Mouse (Mus musculus): ENCODE data around the gene Gm5930.
"Not testable (repeated sequence)": the region's sequence is repeated elsewhere in the genome, so short reads cannot be mapped to it uniquely, and the experiment has no call there.

Gm5930 gene

DNA sequence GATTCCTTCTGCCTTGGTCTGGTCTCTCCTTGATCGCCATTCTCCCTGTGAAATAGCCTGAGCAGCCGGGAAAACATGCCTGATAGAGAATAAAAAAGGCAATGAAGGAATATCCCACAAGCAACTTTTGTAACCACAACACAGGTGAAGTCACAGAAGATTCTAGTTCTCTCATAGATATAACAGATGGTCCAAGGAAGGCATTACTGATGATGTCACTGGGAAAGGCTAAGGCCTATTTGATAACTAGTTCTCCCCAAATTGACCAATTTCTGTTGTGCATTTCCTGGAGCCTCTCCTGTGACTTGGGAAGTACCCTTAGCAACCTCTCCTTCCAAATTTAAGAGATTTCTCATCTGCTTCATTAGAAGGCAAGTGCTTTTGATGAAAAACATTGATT is at the start of gene Gm5930:
Gene Gm5930, minus strand, starts transcription at position 101 of the 400 bp plus-strand sequence.
- not testable (repeated sequence) for DNase-seq (ENCODE audit: low spot score)

DNA sequence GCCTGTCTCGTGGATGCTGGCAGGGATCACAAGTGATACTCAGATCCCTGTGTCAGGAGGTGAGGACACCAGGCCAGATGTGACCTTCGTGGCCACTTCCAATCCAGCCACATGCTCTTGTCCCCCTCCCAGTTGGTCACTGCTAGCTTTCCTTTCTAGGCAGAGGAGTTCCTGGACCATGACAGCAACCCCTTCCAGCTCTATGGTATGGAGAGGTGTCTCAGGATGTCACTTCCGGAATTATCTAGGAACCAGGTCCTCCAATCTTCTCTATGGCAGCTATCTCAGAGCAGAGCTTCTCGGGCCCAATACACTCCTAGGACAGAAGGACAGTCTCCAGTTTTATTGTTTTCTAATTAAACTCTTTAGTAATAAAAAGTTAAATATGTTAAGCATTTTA is 45.8 kb upstream of the Gm5930 start:
- DNase-seq (ENCODE audit: low spot score) = not testable (repeated sequence)

DNA sequence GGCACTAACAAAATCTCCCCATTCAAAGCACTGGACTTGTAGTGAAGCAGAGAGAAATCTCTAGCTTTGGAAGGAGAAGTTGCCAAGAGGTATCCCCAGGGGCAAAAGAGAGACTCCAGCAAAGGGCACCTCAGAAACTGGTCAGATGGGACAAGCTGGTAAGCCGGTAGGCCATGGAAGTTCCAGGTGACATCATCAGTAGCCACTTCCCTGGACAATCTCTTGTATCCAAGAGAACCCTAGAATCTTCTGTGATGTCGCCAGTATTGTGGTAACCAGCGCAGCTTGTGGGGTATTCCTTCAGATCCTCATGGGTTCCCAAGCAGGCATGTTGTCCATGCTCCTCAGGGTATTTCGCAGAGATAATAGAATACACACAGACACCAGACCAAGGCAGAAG is 26.7 kb upstream of the Gm5930 start, which contains the start of gene Gm8229:
Gene Gm8229, plus strand, starts transcription at position 301 of the 400 bp plus-strand sequence.
- DNase-seq (ENCODE audit: low spot score) = not testable (repeated sequence)

DNA sequence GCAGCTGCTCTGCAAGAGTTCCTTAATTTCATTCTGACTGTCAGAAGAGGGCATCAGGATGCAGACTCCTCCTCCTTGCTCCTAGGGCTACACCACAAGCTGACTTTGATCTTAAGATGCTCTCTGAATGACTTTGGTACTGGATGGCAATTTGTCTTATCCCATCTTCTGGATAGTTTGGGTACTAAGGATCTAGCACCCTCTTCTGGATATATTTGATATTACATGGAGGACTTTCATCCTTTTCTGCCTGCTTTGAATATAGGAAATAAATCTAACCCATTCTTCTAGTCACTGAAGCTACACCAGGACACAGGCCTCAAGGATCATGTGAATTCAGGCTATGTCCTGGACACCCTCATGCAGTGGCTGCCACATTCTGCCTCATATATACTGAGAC is 23.9 kb upstream of the Gm5930 start:
- not testable (repeated sequence) for DNase-seq (ENCODE audit: low spot score)

DNA sequence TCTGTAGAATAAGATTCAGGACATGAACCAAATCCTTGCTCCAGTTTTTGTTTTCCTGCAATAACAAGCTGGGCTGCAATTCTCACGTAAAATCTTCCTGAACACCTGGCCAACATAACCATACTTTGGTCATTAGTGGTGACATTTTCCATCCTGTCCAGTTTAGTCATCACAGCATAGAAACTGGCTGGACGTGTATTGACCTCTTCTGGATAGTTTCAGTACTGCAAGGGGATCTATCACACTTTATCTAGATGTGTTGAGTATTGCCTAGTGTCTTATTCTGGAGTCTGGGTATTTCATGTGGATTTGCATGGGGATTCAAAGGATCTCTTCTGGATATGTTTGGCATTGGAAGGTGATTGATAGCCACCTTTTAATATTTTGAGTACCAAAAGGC is 23.0 kb upstream of the Gm5930 start:
- DNase-seq (ENCODE audit: low spot score) = not testable (repeated sequence)

DNA sequence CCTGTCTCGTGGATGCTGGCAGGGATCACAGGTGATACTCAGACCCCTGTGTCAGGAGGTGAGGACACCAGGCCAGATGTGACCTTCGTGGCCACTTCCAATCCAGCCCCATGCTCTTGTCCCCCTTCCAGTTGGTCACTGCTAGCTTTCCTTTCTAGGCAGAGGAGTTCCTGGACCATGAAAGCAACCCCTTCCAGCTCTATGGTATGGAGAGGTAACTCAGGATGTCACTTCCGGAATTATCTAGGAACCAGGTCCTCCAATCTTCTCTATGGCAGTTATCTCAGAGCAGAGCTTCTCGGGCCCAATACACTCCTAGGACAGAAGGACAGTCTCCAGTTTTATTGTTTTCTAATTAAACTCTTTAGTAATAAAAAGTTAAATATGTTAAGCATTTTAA is 26.3 kb downstream of the Gm5930 start:
- not testable (repeated sequence) for DNase-seq (ENCODE audit: low spot score)

DNA sequence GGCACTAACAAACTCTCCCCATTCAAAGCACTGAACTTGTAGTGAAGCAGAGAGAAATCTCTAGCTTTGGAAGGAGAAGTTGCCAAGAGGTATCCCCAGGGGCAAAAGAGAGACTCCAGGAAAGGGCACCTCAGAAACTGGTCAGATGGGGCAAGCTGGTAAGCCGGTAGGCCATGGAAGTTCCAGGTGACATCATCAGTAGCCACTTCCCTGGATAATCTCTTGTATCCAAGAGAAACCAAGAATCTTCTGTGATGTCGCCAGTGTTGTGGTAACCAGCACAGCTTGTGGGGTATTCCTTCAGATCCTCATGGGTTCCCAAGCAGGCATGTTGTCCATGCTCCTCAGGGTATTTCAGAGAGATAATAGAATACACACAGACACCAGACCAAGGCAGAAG is 53.1 kb downstream of the Gm5930 start, which contains the start of gene Gm8220:
Gene Gm8220, plus strand, starts transcription at position 301 of the 400 bp plus-strand sequence.
- DNase-seq (ENCODE audit: low spot score) = not testable (repeated sequence)

All from testis, postnatal 10 days (tissue).